Mouse (Mus musculus) forebrain, embryonic 13.5 days (tissue): ENCODE results near the gene Mcub. TPM values are rescaled to one million over a fixed set of nuclear protein-coding genes. Genes with fewer than 3 reads are reported as not detected.

Source experiments
- ATAC-seq: fragments of 200-750 bp; cut with Nextera tagmentation; 2 replicates; pipeline ENCODE4 v1.8.0; 2017
- H3K27ac ChIP-seq: fragments of 300-500 bp; sonication (generic); 2 replicates; pipeline ENCODE4 v1.5.1; 2015; ENCODE audit warnings: inconsistent platforms, mild to moderate bottlenecking, moderate library complexity
- H3K27me3 ChIP-seq: fragments of 300-500 bp; sonication (generic); 2 replicates; pipeline ENCODE4 v1.6.1; 2015; ENCODE audit warnings: mild to moderate bottlenecking, inconsistent platforms
- H3K36me3 ChIP-seq: fragments of 300-500 bp; sonication (generic); 2 replicates; pipeline ENCODE4 v1.6.1; 2015; ENCODE audit warnings: mild to moderate bottlenecking, inconsistent platforms; ENCODE audit not compliant: poor library complexity, severe bottlenecking
- H3K4me1 ChIP-seq: fragments of 300-500 bp; sonication (generic); 2 replicates; pipeline ENCODE4 v1.6.1; 2015; ENCODE audit warnings: inconsistent platforms
- H3K4me2 ChIP-seq: fragments of 300-500 bp; sonication (generic); 2 replicates; pipeline ENCODE4 v1.6.1; 2015; ENCODE audit warnings: inconsistent platforms, mild to moderate bottlenecking, moderate library complexity
- H3K4me3 ChIP-seq: fragments of 300-500 bp; sonication (generic); 2 replicates; pipeline ENCODE4 v1.5.1; 2015; ENCODE audit warnings: mild to moderate bottlenecking, inconsistent platforms
- H3K9ac ChIP-seq: fragments of 300-500 bp; sonication (generic); 2 replicates; pipeline ENCODE4 v1.6.1; 2015; ENCODE audit warnings: mild to moderate bottlenecking, inconsistent platforms
- H3K9me3 ChIP-seq: fragments of 300-500 bp; sonication (generic); replicated peaks from 2 replicates; pipeline ENCODE4 v1.6.1; 2016; ENCODE audit warnings: inconsistent platforms
- WGBS: fragments of 180-500 bp; shearing (Covaris S2); methylation state at CpG from one replicate; pipeline ENCODE4 v1.1.7; 2015; 5-methylcytosine and 5-hydroxymethylcytosine counted together
- polyA plus RNA-seq: library from polyadenylated mRNA; unstranded; fragments of >200 nt; fragmentation: Nextera tagmentation; extraction: Ambion mirVana; gene quantifications from 2 replicates; pipeline ENCODE4 v1.2.1, GENCODE M21; 2015

Mcub gene
- polyA plus RNA-seq, 1 experiment from 2014 or later = 6.7 TPM

DNA sequence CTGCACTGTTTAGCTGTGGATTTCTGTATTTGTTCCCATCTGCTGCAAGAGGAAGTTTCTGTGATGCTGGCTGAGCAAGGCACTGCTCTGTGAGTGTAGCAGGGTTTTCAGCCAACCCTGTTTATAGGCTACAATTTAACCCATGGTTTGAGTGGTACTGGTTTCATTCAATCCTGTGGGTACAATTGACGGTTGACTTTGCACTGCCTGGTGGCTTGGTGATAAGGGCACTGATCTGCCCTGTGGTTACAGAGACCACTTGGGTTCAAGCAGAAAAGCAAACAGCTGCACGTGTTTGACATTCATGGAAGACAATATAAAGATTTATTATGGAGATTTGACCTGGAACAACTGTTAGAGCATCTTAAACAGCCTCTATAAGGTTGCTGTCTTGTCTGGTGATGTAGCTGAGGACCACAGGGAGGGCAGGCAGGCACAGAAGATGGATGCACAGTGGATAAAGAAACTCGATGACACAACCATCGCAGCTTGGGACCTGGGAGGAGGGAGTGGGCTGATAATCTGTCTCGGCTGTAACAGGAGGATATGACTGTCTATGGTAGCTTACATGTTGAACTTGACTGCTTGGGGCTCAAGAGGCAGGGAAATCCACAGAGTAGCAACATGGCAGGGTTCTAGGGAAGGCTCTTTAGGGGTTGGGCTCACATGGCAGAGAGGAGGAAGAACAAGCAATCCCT is 23.6 kb downstream of the Mcub start:
- no peak overlapping the region for H3K9ac ChIP-seq
- H3K36me3 ChIP-seq = no peaks in the 10 kb centered on the region
- ATAC-seq = no peak
- 86% methylated on average over 5 of the region's 5 CpGs for WGBS
- H3K4me1 ChIP-seq = no peaks in the 10 kb centered on the region
- no peak overlapping the region for H3K4me3 ChIP-seq
- no peak overlapping the region for H3K27ac ChIP-seq
- no peaks in the 10 kb centered on the region for H3K9me3 ChIP-seq
- no peaks in the 10 kb centered on the region for H3K27me3 ChIP-seq
- no peak overlapping the region for H3K4me2 ChIP-seq

GRCm38 (mm10) chr3:129943813-129944212 is 26.2 kb downstream of the Mcub start:
- ATAC-seq = no peak
- 89% methylated on average over 4 of the region's 4 CpGs for WGBS
- H3K9me3 ChIP-seq = no peaks in the 10 kb centered on the region
- H3K4me3 ChIP-seq = no peak overlapping the region
- no peaks in the 10 kb centered on the region for H3K4me1 ChIP-seq
- no peak overlapping the region for H3K9ac ChIP-seq
- H3K36me3 ChIP-seq = no peaks in the 10 kb centered on the region
- H3K27ac ChIP-seq = no peak overlapping the region
- H3K4me2 ChIP-seq = no peak overlapping the region
- H3K27me3 ChIP-seq = no peaks in the 10 kb centered on the region

DNA sequence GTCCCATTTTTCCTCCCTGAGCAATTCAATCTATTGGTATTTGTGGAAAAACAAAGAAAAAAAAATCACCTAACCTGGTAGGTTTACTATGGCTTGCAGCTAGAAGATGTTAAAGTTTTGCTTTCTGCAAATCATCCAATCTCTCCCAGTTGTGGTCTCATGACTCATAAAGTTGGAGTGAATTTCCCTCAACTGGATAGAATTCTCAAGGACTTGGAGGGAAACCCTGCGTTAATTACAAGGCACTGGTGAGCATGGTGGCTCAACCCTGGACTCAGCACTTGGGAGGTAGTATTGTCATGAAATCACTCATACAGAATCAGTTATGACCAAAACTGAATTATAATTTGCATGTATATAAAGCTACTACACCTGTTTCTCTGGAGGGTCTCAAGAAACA is 28.7 kb downstream of the Mcub start:
- Histone ChIP-seq H3K4me2 (no peak overlapping the region), H3K9ac (no peak overlapping the region), H3K4me1 (peaks cover 6% of the 10 kb centered on the region), H3K27ac (no peak overlapping the region), H3K4me3 (no peak overlapping the region), H3K36me3 (no peaks in the 10 kb centered on the region), H3K27me3 (no peaks in the 10 kb centered on the region), H3K9me3 (no peaks in the 10 kb centered on the region)
- WGBS = 93% methylated on average over 1 of the region's 1 CpGs
- ATAC-seq = no peak

- ATAC-seq = no peak
- no peak overlapping the region for H3K4me3 ChIP-seq
- 89% methylated on average over 2 of the region's 2 CpGs for WGBS
- no peaks in the 10 kb centered on the region for H3K27me3 ChIP-seq
- no peak overlapping the region for H3K9ac ChIP-seq
- H3K4me1 ChIP-seq = peaks cover 7% of the 10 kb centered on the region
- no peaks in the 10 kb centered on the region for H3K9me3 ChIP-seq
- no peak overlapping the region for H3K27ac ChIP-seq
- H3K4me2 ChIP-seq = no peak overlapping the region
- H3K36me3 ChIP-seq = no peaks in the 10 kb centered on the region
Measured at GRCm38 (mm10) chr3:129940780-129941179, 29.2 kb downstream of the Mcub start.

GRCm38 (mm10) chr3:129939058-129939457 is 30.9 kb downstream of the Mcub start:
- WGBS = 63% methylated on average over 7 of the region's 7 CpGs
- ATAC-seq = no peak

DNA sequence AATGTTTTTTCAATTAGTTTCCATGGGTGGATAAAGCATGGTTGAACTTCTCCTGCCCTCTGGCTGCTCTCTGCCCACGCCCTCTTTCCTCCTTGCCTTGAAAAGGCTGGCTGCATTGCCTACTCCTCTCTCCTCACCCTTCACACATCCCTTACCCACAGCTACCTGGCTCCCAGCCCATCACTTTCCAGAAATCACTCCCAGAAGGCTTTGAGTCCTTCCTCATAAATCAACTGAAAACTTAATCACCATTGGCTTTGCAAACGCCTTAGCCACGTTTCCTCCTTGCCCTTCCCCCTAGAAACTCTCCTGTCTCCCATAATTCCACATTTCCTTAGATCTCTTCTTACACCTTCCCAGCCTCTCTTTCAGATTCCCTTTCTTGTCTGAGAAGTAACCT is 32.2 kb downstream of the Mcub start:
- no peak overlapping the region for H3K4me2 ChIP-seq
- no peak overlapping the region for H3K4me3 ChIP-seq
- 72% methylated on average over 3 of the region's 3 CpGs for WGBS
- no peak for ATAC-seq
- H3K9me3 ChIP-seq = no peaks in the 10 kb centered on the region
- no peak overlapping the region for H3K9ac ChIP-seq
- H3K27me3 ChIP-seq = no peaks in the 10 kb centered on the region
- peaks cover 7% of the 10 kb centered on the region for H3K4me1 ChIP-seq
- no peaks in the 10 kb centered on the region for H3K36me3 ChIP-seq
- no peak overlapping the region for H3K27ac ChIP-seq

More at GRCm38 (mm10) chr3:129939058-129939457, 30.9 kb downstream of the Mcub start:
- Histone ChIP-seq H3K36me3 (no peaks in the 10 kb centered on the region), H3K4me1 (peaks cover 7% of the 10 kb centered on the region), H3K4me3 (no peak overlapping the region), H3K9ac (no peak overlapping the region), H3K4me2 (no peak overlapping the region), H3K27ac (no peak overlapping the region), H3K9me3 (no peaks in the 10 kb centered on the region), H3K27me3 (no peaks in the 10 kb centered on the region)

- Histone ChIP-seq H3K9ac (no peak overlapping the region), H3K4me2 (no peak overlapping the region), H3K36me3 (no peaks in the 10 kb centered on the region), H3K27ac (no peak overlapping the region), H3K4me3 (no peak overlapping the region), H3K4me1 (peaks cover 7% of the 10 kb centered on the region), H3K9me3 (no peaks in the 10 kb centered on the region), H3K27me3 (no peaks in the 10 kb centered on the region)
- no peak for ATAC-seq
- WGBS = 31% methylated on average over 9 of the region's 9 CpGs
Measured at GRCm38 (mm10) chr3:129936561-129936960, 33.4 kb downstream of the Mcub start.

DNA sequence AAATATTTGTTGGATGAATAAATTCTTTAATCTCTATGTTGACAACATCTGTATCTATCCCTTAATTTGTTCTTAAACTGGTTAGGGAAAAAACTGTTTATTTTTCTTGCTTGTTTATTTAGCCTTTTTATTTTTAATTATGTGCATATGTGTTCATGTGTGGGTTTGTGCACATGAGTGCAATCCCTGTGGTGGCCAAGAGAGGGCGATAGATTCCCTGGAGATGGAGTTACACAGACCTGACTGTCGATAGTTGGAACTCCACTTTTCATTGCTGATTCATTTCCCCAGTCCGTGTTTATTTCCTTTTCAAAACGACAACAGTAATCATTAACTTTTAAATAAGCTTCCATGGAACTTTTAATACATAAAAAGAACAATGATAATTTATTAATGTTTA is 37.6 kb downstream of the Mcub start:
- Histone ChIP-seq H3K4me3 (no peak overlapping the region), H3K9me3 (no peaks in the 10 kb centered on the region), H3K36me3 (no peaks in the 10 kb centered on the region), H3K27ac (no peak overlapping the region), H3K4me1 (peaks cover 7% of the 10 kb centered on the region), H3K27me3 (no peaks in the 10 kb centered on the region), H3K9ac (no peak overlapping the region), H3K4me2 (no peak overlapping the region)
- 55% methylated on average over 4 of the region's 4 CpGs for WGBS
- ATAC-seq = no peak

GRCm38 (mm10) chr3:129930213-129930778 is 39.7 kb downstream of the Mcub start:
- Histone ChIP-seq H3K4me2 (no peak overlapping the region), H3K4me1 (no peaks in the 10 kb centered on the region), H3K9me3 (no peaks in the 10 kb centered on the region), H3K9ac (no peak overlapping the region), H3K36me3 (no peaks in the 10 kb centered on the region), H3K27ac (no peak overlapping the region), H3K27me3 (no peaks in the 10 kb centered on the region), H3K4me3 (no peak overlapping the region)
- WGBS = 73% methylated on average over 6 of the region's 6 CpGs
- no peak for ATAC-seq

- H3K27me3 ChIP-seq = no peaks in the 10 kb centered on the region
- H3K4me3 ChIP-seq = no peak overlapping the region
- no peak overlapping the region for H3K4me2 ChIP-seq
- no peak overlapping the region for H3K9ac ChIP-seq
- no peak for ATAC-seq
- H3K36me3 ChIP-seq = no peaks in the 10 kb centered on the region
- no peaks in the 10 kb centered on the region for H3K4me1 ChIP-seq
- no peaks in the 10 kb centered on the region for H3K9me3 ChIP-seq
- no peak overlapping the region for H3K27ac ChIP-seq
- 93% methylated on average over 3 of the region's 3 CpGs for WGBS
Measured at GRCm38 (mm10) chr3:129925861-129926260, 44.1 kb downstream of the Mcub start.

GRCm38 (mm10) chr3:129923581-129923980 is 46.4 kb downstream of the Mcub start:
- 92% methylated on average over 7 of the region's 7 CpGs for WGBS
- Histone ChIP-seq H3K4me2 (no peak overlapping the region), H3K27ac (no peak overlapping the region), H3K4me3 (no peak overlapping the region), H3K27me3 (no peaks in the 10 kb centered on the region), H3K9me3 (no peaks in the 10 kb centered on the region), H3K9ac (no peak overlapping the region), H3K36me3 (no peaks in the 10 kb centered on the region), H3K4me1 (peaks cover 1% of the 10 kb centered on the region; the same call in 1 of the 2 replicates)
- ATAC-seq = no peak

DNA sequence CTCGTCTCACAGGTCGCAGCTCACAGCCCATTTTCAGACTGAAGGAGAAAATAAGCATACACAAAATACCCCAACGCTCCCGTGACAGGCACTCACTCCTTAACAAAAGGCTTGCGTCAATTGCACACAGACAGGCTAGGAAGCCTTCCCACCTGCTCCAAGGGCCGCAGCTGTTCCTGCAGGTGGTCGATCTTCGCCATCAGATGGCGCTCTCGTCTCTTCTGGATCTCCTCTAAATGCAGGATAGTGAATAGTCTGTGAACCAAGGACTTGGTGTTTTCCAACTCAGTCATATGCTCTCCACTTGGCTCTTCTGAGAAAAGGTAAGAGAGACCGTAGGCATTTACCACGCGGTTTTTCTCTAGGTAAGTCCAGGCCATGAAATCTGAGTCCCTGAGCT is 51.6 kb downstream of the Mcub start:
- H3K27ac ChIP-seq = no peak overlapping the region
- H3K9me3 ChIP-seq = no peaks in the 10 kb centered on the region
- H3K9ac ChIP-seq = no peak overlapping the region
- peaks cover 5% of the 10 kb centered on the region; the same call in 1 of the 2 replicates for H3K4me1 ChIP-seq
- H3K27me3 ChIP-seq = no peaks in the 10 kb centered on the region
- 13% methylated on average over 13 of the region's 13 CpGs for WGBS
- peaks cover 8% of the 10 kb centered on the region; the same call in 1 of the 2 replicates for H3K36me3 ChIP-seq
- H3K4me2 ChIP-seq = no peak overlapping the region
- H3K4me3 ChIP-seq = no peak overlapping the region
- peak; percentile 93 for ATAC-seq

DNA sequence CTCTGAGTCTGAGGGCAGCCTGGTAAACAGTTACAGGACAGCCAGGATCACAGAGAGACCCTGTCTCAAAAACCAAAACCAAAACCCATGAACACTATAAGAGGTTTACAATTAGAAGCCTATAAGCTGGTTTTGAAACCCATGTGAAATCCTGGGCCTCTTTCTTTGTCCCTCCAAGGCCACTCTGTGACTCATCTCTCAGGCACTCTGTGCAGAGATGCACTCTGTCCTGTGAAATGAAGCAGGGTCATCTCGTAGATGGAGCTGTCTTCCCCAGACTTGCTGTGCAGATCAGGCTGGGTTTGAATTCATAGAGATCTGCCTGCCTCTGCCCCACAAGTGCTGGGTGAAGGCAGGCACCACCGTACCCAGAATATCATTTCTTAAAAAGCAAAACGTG is 52.6 kb downstream of the Mcub start:
- Histone ChIP-seq H3K4me1 (peaks cover 5% of the 10 kb centered on the region; the same call in 1 of the 2 replicates), H3K9me3 (no peaks in the 10 kb centered on the region), H3K4me3 (no peak overlapping the region), H3K27ac (no peak overlapping the region), H3K27me3 (no peaks in the 10 kb centered on the region), H3K9ac (no peak overlapping the region), H3K36me3 (peaks cover 13% of the 10 kb centered on the region; the same call in 1 of the 2 replicates), H3K4me2 (no peak overlapping the region)
- 79% methylated on average over 3 of the region's 3 CpGs for WGBS
- no peak for ATAC-seq
